Mouse (Mus musculus) right cerebral cortex, adult 2 months (tissue): ENCODE measurements around the gene Mrpl34.

Source experiments
- DNase-seq, 2 experiments: peaks; one replicate each; pipeline ENCODE4 v3.0.0; 2021 to 2022; ENCODE audit warnings: low spot score in 2 of 2

The Mrpl34 gene

GRCm38 (mm10) chr8:71468916-71469315, 4.2 kb downstream of the Mrpl34 start, which contains the start of gene Dda1:
Gene Dda1, plus strand, starts transcription at chr8:71469199.
- DNase-seq = peak; percentile 98 to 99

GRCm38 (mm10) chr8:71469411-71469810, 4.7 kb downstream of the Mrpl34 start:
- DNase-seq = peak; percentile 60 to 66

DNA sequence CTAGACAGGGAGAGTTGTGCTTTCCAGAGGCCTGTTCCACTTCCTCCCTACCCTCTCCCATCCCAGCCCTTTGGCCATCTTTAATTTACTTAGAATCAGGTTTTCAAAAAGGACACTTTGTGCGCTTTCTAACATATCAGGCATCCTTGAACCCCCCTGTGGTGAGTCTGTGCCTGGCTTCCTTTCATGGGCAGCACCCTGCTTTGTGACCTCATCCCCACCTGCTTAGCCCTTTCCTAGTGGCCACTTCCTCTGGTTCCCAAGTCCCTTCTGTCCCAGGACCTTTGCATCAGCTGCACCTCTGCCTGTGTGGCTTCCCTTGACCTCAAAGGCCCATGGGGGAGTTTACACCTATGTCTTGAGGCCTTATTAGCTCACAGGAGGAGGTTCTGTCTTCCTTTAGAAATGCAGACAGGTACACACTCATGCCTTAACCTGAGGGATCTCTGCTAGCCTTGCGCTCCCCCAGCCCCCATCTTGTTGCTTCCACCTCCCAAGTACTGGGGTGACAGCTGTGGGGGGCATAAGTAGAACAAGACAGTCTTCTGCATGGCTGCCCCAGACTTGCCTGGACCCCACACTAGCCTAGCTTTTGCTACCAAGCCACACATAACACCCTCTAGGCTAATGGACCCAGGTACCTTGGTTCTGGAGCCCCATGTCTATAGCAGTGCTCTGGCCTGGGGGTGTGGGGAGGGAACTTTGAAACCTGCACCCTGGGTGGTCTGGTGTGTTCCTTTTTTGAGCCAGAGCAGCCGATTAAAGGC, 5.6 kb downstream of the Mrpl34 start:
- no peak for DNase-seq

GRCm38 (mm10) chr8:71470913-71471255, 6.1 kb downstream of the Mrpl34 start:
- DNase-seq = no peak

DNA sequence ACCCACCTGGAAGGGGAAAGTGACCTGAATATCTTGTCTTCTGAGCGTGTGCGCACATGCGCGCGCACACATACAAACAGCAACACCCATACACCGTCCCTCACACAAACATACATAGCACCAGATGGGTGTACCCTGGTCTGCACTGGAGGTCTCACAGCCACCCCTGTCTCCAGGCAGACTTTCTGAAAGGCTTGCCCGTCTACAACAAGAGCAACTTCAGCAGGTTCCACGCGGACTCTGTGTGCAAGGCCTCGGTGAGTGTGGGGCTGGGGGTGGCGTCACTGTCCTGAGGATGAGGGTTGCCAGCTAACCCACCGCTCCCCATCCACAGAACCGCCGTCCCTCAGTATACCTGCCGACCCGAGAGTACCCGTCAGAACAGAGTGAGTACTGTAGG, 7.1 kb downstream of the Mrpl34 start:
- DNase-seq = no peak

DNA sequence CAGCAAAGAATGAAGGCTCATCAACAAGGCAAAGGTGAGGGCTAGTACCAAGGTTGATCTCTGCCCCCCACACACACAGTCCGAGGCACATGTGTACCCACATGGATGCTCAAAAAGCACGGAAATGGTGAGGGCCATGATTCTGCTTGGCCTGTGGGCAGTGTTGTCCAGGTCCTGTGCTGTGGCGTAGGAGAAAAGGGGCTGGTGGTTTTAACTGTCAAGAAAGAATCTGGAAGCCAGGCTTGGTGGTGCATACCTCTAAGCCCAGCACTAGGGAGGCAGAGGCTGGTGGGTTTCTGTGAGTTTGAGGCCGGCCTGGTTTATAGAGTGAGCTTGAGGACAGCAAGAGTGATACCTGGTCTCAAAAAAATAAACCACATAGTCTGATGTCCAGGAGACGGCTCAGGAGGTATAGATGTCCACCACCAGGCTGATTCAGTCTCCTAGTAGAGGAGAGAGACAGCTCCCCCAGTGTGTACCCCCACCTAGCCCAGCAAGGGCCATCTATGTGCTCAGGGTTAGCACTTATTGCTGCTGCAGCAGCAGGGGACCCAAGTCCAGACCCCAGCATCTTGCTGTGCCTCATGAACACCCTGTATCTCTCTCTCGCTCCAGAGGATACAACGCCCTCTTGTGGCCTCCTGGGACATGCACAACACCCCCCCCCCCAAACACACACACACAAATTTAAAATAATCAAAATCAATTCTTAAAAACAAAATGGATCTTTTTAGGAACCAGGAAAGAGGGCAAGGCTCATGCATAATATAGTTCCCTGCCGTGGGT, 8.0 kb downstream of the Mrpl34 start:
- no peak for DNase-seq

- no peak for DNase-seq
Observed at GRCm38 (mm10) chr8:71474344-71474743, 9.6 kb downstream of the Mrpl34 start.

DNA sequence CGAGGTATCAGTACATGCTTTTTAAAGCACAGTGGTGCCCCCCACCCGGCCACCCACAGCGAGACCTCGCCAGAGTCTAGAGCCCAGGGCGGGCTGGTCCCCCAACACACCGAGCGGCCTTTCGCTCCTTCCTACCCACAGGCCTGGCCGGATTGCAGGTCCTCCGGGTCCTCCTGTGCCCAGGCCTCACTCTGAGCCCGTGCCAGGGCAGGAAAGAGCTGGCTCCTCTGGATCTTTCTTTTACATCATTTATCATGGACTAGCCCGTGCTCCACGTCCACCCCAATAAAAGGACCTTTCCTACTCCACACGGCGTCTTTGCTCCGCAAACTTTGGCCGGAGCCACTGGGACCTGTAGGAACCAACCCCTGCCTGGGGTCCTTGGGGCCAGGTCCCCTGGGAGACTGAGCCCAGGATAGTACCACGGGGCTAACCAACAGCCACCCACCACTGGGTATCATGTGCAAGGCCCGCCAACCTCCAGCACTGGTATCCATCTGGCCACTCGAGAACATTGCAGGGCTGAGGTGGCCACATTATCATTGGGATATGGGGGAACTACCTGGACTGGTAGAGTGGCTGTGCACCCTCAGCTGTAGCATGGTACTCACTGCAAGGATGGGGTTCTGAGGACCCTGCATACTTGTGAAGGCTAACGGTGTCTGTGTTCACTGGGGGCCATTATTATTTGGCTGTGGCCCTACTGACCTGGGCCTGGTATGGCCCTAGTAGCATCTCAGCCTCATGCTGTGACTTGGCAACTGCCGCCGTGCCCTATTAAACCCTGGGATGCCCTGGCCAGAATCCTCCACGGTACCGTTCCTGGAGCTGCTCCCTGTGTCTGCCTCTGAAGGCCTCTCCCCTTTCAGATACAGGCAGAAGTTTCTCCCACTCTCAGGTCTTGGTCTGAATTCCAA, 10.3 kb downstream of the Mrpl34 start:
- DNase-seq = no peak

GRCm38 (mm10) chr8:71475702-71476075, 10.9 kb downstream of the Mrpl34 start:
- DNase-seq = no peak

DNA sequence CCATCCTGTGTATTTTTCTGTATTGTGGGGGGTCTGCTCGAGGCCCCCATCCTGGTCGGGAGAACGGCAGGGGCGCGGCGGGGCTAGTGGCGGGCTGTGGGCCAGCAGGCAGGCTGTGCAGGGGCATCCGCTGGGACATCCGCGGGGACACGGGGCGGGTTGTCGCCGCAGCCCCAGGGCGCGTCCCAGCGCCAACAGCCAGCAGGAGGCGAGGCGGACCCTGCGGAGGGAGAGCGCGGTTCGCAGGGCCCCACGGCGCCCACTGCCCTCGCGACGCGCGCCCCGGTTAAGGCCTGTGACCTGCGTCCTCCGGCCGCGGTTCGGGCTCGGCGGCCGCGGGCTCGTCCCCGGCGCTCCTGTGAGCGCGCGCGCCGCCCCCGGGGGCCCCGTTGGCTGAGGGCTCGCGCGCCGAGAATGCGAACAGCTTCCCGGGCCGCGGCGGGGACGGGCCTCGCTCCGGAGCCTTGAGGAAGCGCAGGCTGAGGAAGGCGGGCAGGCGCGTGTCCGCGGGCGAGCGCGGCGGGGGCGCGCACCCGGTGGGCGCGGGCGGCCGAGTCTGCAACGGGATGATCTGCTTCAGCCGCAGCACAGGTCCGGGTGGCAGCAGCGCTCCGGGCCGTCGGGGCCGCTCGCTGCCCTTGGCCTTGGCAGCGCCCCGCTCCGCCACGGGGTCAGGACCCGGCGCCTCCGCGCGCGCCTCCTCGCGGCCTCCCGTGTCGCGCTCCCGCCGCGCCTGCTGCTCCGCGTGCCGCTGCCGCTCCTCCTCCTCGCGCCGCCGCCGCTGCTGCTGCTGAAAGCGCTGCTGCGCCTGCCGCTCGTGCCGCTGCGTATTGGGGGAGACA, 11.6 kb downstream of the Mrpl34 start:
- DNase-seq = peak; percentile 74 to 84

GRCm38 (mm10) chr8:71477196-71477845, 12.6 kb downstream of the Mrpl34 start:
- no peak for DNase-seq

DNA sequence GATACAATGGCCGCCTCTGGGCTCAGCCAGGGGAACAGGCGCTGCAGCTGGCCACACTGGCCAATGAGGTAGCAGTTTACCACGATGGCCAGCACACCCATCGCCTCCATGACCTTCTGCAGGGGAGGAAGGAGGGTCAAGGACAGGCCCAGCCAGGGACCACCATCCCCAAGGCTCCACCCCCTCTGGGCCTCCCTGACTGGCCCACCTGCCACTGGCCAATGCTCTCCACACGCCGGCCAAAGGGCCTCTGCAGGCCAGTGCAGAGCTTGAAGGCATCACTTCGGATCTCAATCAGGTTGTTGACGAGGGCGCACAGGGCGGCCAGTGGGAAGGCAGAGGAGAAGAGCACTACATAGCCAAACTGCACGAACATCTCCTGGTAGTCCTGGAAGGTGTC, 14.2 kb downstream of the Mrpl34 start:
- DNase-seq = no peak

GRCm38 (mm10) chr8:71483932-71484331, 19.2 kb downstream of the Mrpl34 start:
- no peak for DNase-seq

GRCm38 (mm10) chr8:71484736-71485135, 20.0 kb downstream of the Mrpl34 start:
- DNase-seq = no peak

DNA sequence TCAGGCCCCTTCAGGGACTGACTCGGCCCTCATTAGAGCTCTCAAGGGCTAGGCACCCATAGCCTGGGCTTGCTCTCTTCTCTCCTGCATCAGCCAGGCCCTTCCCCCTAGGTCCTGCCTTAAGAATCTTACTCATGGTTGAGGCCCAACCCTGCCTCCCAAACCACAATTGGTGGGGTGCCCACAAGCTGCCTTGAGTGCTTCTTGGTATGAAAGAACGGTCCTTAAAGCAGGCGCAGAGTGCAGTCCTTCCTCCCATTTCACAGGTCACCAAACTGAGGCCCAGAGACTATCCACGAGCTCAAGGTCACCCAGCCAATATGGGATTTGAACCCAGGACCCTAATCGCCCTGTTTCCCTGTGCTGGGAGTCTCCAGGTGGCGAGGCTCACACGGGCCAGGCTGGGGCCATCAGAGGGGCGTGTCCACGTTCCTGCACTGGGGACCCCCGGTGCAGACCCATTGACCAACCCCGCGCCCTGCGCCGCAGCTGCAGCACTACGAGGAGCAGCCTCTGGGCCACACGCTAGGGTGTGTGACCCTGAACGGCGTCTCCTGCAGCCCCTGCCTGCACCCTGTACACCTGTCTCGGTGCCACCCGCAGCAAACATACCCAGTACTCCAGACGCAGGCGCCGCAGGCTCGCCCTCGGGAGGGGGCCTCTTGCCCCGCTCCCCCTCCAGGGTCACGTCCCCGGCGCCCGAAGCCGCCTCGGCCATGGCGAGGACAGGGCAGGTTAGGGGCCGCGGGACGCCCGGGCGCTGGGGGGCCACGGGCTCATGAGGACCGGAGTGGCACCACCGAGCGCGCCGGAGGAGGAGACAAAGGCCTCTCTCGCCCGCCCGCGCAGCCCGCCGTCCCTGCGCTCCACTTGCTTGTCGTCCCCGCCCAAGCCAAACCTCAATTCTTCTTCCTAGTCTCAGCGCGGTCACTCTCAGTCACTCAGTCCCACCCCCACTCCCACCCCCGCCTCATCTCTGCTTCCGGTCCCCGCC, 20.7 kb downstream of the Mrpl34 start, which contains the start of gene Ano8:
Gene Ano8 (minus strand): TSS at position 822 of the 994 bp plus-strand sequence.
- DNase-seq = peak; percentile 88 to 90

GRCm38 (mm10) chr8:71486136-71486529, 21.4 kb downstream of the Mrpl34 start:
- no peak for DNase-seq

DNA sequence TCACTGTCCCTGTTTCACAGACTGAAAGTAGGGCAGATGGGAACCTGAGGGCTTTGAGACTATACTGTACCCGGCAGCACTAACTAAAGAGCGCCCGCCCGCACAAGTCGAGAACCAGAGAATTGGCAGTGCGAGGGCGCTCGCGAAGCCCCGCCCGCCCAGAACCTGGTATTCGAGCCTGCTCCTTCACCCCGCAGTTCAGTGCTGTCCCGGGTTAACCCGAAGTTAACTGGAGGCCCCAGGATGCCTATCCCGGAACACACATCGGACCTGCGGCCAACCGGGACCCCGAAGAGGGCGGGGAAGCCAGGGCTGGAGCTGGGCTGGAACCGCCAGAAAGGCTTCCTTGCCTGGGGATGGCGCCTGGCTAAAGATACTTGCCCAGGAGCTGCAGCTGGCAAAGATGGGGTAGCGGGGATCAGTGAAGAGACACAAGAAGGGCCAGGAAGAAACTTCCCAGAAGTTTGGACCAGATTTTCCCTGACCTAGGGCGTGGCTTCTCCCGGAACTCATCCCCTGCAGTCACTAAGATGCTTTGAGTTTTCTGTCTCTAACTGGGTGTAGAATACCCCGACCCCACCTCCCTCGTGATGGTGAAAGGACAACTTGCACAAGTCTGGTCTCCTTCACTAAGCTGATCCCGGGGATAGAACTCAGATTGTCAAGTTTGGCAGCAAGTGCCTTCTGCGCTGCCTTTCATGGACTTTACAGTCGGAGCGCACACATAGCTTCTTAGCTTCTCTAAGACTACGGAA, 23.1 kb downstream of the Mrpl34 start, which contains the start of gene Gtpbp3:
Gene Gtpbp3 (plus strand): TSS at position 413 of the 755 bp plus-strand sequence.
- DNase-seq = peak; percentile 79 to 87

DNA sequence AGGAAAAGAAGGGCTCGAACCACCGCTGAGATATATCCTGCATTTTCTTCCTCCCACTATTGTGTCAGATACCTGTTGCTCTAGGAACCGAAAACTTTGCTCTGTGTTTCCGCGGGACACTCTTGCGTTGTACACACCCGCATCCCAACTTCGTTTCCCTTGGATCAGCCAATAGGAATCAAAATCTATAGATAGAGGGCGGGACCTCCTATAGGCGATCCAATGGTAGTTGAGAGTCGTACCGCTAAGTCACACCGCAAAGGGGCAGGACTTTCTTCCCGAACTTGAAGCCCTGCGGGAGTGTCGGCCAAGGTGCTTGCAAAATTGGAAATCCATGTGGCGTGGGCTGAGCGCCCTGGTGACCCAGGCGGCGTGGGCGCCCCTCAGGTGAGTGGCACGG, 23.7 kb downstream of the Mrpl34 start:
- peak; percentile 85 to 91 for DNase-seq
